Comparison of ENCODE assay signal across 13 mouse cellular contexts in the genomic region with DNA sequence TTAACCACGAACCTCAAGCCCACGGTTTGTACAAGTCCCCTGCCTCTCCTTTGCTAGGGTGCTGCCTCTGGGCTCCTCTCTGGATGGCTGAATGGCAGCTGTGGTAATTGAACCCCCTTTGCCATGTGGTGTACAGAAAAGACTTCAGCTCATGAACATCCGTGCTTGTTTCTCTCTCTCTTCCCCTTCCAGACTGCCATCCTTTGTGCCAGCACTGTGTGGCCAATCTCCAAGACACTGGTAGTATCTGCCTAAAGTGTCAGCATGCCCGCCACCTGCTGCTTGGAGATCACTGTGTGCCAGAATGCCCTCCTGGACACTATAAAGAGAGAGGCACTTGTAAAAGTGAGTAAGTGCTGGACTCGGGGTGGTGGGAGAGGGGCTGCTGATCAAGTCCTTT.
DNase-seq lines count a peak whose midpoint lies in the region; ATAC-seq lines count a peak whose summit lies in the region.
"Had no signal": no experiment of that assay in that cellular context is flagged by ENCODE, and none has a peak within 500 bp of the region (broad histone marks: within the 10 kb centered on the region; RNA-seq: fewer than 3 reads in every experiment).

No protein-coding gene starts in this region.

- intact Hi-C loops in left cerebral cortex, postnatal 4 days (cut with DNase I), result no loop called here

- no peaks in the 10 kb centered on the region for H3K36me3 ChIP-seq in liver, embryonic 11.5 days (ENCODE audit: control insufficient read depth, insufficient read depth, low read length)
- H3K36me3 ChIP-seq: liver, embryonic 13.5 days; midbrain, embryonic 12.5 days; neural tube, embryonic 12.5 days had no signal

- ATAC-seq in liver, embryonic 11.5 days (replicated peaks; ENCODE audit: low FRiP score), result no peak

- no peak overlapping the region for H3K9ac ChIP-seq in liver, embryonic 11.5 days (ENCODE audit: low read depth, low read length)
- H3K9ac ChIP-seq: liver, embryonic 13.5 days; midbrain, embryonic 12.5 days; neural tube, embryonic 12.5 days had no signal

- 80% methylated on average over 5 of the region's 5 CpGs for WGBS in liver, embryonic 11.5 days

- H3K27ac ChIP-seq in liver, embryonic 11.5 days (ENCODE audit: low read depth, low read length), result no peak overlapping the region
- H3K27ac ChIP-seq: liver, embryonic 13.5 days; midbrain, embryonic 12.5 days; neural tube, embryonic 12.5 days had no signal

- no peak overlapping the region for H3K4me2 ChIP-seq in liver, embryonic 11.5 days
- H3K4me2 ChIP-seq: liver, embryonic 13.5 days; midbrain, embryonic 12.5 days; neural tube, embryonic 12.5 days had no signal

- peak; percentile 88 for DNase-seq in left cerebral cortex, postnatal 4 days
- DNase-seq in left cerebral cortex, adult 18-20 months (ENCODE audit: low spot score in 2 of 2), result no peak
- peak; percentile 72 for DNase-seq in cerebellum, adult 9-10 months
- DNase-seq in cerebellum, postnatal 4 days (ENCODE audit: low spot score in 2 of 2), result peak; percentile 27 to 65
- peak; percentile 70 to 71 for DNase-seq in layer of hippocampus, postnatal 10 days (ENCODE audit: low spot score in 2 of 2)
- DNase-seq in thymus, postnatal 10 days (ENCODE audit: low spot score in 2 of 2), result no peak
- DNase-seq in liver, embryonic 11.5 days (ENCODE audit: low spot score), result no peak
- DNase-seq: kidney, postnatal 10 days; liver, embryonic 13.5 days; lung, postnatal 14 days had no signal

- no peak overlapping the region for H3K4me3 ChIP-seq in liver, embryonic 11.5 days (ENCODE audit: low read depth, low read length)
- H3K4me3 ChIP-seq: liver, embryonic 13.5 days; midbrain, embryonic 12.5 days; neural tube, embryonic 12.5 days had no signal

- H3K9me3 ChIP-seq in liver, embryonic 11.5 days (ENCODE audit: control insufficient read depth, low read length), result no peaks in the 10 kb centered on the region
- H3K9me3 ChIP-seq: liver, embryonic 13.5 days; midbrain, embryonic 12.5 days; neural tube, embryonic 12.5 days had no signal

- no peaks in the 10 kb centered on the region for H3K27me3 ChIP-seq in liver, embryonic 11.5 days (replicated peaks; ENCODE audit: control insufficient read depth, insufficient read depth, low read length)
- H3K27me3 ChIP-seq: CH12.LX; liver, embryonic 13.5 days; midbrain, embryonic 12.5 days; neural tube, embryonic 12.5 days had no signal

- no peaks in the 10 kb centered on the region for H3K4me1 ChIP-seq in liver, embryonic 11.5 days (replicated peaks; ENCODE audit: control insufficient read depth, insufficient read depth, low read length)
- H3K4me1 ChIP-seq: liver, embryonic 13.5 days; midbrain, embryonic 12.5 days; neural tube, embryonic 12.5 days had no signal

Comparison
In these comparisons a context has a peak if more than half of its experiments do, and no peak if none do; other contexts are left out.
1. DNase-seq: peak in left cerebral cortex, postnatal 4 days (single experiment), cerebellum, adult 9-10 months (single experiment), cerebellum, postnatal 4 days (2 of 2) and layer of hippocampus, postnatal 10 days (2 of 2); none in left cerebral cortex, adult 18-20 months (0 of 2), thymus, postnatal 10 days (0 of 2) and liver, embryonic 11.5 days (single experiment).